Mouse (Mus musculus) intestine, embryonic 16.5 days (tissue): ENCODE results near the gene Tubg1. TPM values are rescaled to one million over a fixed set of nuclear protein-coding genes. Genes with fewer than 3 reads are reported as not detected.

Experiments
- ATAC-seq: fragments of 200-750 bp; cut with Nextera tagmentation; 2 replicates; pipeline ENCODE4 v1.8.0; 2017; ENCODE audit warnings: moderate TSS enrichment, moderate library complexity
- H3K27ac ChIP-seq: fragments of 300-500 bp; sonication (generic); 2 replicates; pipeline ENCODE4 v1.5.1; 2014; ENCODE audit warnings: mild to moderate bottlenecking, low read length
- H3K27me3 ChIP-seq: fragments of 300-500 bp; sonication (generic); replicated peaks from 2 replicates; pipeline ENCODE4 v1.6.1; 2014; ENCODE audit warnings: low read length, control low read depth, mixed read lengths; ENCODE audit not compliant: control insufficient read depth, insufficient read depth
- H3K36me3 ChIP-seq: fragments of 300-500 bp; sonication (generic); 2 replicates; pipeline ENCODE4 v1.6.1; 2014; ENCODE audit warnings: low read length, control low read depth; ENCODE audit not compliant: control insufficient read depth, insufficient read depth
- H3K4me1 ChIP-seq: fragments of 300-500 bp; sonication (generic); 2 replicates; pipeline ENCODE4 v1.6.1; 2014; ENCODE audit warnings: low read length, control low read depth, mixed read lengths; ENCODE audit not compliant: control insufficient read depth, insufficient read depth
- H3K4me2 ChIP-seq: fragments of 300-500 bp; sonication (generic); 2 replicates; pipeline ENCODE4 v1.6.1; 2014; ENCODE audit warnings: low read depth, low read length, control low read depth
- H3K4me3 ChIP-seq: fragments of 300-500 bp; sonication (generic); 2 replicates; pipeline ENCODE4 v1.5.1; 2014; ENCODE audit warnings: mild to moderate bottlenecking, low read length
- H3K9ac ChIP-seq: fragments of 300-500 bp; sonication (generic); 2 replicates; pipeline ENCODE4 v1.6.1; 2014; ENCODE audit warnings: low read depth, low read length
- H3K9me3 ChIP-seq: fragments of 300-500 bp; sonication (generic); 2 replicates; pipeline ENCODE4 v1.6.1; 2016; ENCODE audit warnings: low read length, control low read depth; ENCODE audit not compliant: control insufficient read depth
- WGBS: fragments of 180-500 bp; shearing (Covaris S2); extraction: QIAGEN DNeasy Blood & Tissue Kit; methylation state at CpG from one replicate; pipeline ENCODE4 v1.1.7; 2014; 5-methylcytosine and 5-hydroxymethylcytosine counted together
- polyA plus RNA-seq: library from polyadenylated mRNA; unstranded; fragments of >200 nt; fragmentation: Nextera tagmentation; extraction: Ambion mirVana; gene quantifications from 2 replicates; pipeline ENCODE4 v1.2.1, GENCODE M21; 2015

The Tubg1 gene
- polyA plus RNA-seq, 1 experiment from 2014 or later, result 56.3 TPM

DNA sequence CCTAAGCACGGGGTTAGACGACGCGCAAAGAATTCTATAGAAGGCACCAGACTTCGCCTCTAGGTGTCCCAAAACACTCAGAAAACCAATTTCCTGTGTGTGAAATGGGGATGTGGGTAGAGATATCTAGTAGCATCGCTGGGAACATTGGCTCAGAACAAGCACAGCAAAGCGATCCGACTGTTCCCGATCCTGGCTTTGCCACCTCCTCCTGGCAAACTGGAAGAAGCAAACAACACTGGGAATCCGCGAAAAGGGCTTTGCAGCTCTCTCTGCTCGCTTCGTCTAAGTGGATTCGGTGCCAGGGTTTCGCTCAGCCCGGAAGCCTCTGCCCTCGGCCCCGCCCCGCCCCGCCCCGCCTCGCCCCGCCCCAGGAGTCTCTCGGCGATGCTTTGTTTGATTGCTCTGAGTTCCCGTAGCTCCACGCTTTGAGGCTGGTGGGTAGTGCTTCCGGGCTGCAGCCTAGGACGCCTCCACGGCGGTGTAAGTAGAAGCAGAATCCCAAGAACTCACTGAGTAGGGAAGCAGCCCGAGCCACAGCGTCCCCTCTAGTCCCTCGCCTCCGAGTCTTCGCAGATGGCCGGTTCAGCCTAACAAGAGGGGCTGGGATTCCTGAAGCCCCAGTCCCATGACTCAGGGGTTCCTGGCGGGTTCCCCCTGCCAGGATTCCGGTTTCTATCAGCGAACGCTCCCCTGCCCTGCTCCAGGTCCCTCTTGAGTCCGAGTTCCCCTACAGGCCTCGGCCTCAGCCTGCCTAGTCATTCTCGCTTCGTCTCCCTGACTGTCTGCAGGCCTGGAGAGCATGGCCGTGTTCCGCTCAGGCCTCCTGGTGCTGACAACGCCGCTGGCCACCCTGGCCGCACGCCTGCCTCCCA, 37.3 kb upstream of the Tubg1 start, which contains the start of gene Coasy:
Coasy (plus strand) TSS at position 358 of the 875 bp plus-strand sequence.
- H3K27me3 ChIP-seq, result peaks cover 33% of the 10 kb centered on the region
- H3K36me3 ChIP-seq, result no peaks in the 10 kb centered on the region; the same call in 1 of the 2 replicates
- under 1% methylated on average over 51 of the region's 51 CpGs for WGBS
- no peaks in the 10 kb centered on the region for H3K9me3 ChIP-seq
- peak; percentile 90 for ATAC-seq
- H3K9ac ChIP-seq, result peak within 1 kb of the TSS; percentile 93
- H3K4me1 ChIP-seq, result peaks cover 30% of the 10 kb centered on the region
- peak within 1 kb of the TSS; percentile 88 for H3K27ac ChIP-seq
- H3K4me2 ChIP-seq, result peak within 1 kb of the TSS; percentile 96
- peak within 1 kb of the TSS; percentile 89 for H3K4me3 ChIP-seq

DNA sequence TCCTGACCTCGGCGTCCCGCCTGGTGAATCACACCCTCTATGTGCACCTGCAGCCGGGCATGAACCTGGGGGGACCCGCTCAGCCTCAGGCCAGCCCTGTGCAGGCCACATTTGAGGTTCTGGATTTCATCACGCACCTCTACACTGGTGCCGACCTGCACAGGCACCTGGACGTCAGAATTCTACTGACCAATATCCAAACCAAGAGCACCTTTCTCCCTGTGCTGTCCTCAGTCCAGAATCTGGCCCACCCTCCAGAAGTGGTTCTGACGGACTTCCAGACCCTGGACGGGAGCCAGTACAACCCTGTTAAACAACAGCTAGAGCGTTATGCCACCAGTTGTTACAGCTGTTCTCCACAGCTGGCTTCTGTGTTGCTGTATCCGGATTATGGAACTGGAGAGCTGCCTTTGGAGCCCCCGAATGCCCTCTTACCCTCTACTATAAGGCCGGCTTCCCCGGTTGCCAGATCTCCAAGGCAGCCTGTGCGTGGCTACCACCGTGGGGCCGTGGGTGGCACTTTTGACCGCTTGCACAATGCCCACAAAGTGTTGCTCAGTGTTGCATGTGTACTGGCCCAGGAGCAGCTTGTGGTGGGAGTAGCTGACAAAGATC, 36.5 kb upstream of the Tubg1 start:
- Histone ChIP-seq H3K4me3 (peak overlapping the region; percentile 89), H3K27me3 (peaks cover 27% of the 10 kb centered on the region), H3K4me2 (peak overlapping the region; percentile 96), H3K9me3 (no peaks in the 10 kb centered on the region), H3K9ac (peak overlapping the region; percentile 93), H3K36me3 (no peaks in the 10 kb centered on the region; the same call in 1 of the 2 replicates), H3K4me1 (peaks cover 37% of the 10 kb centered on the region), H3K27ac (peak overlapping the region; percentile 88)
- 31% methylated on average over 19 of the region's 19 CpGs for WGBS
- no peak for ATAC-seq

GRCm38 (mm10) chr11:101084246-101084645, 35.5 kb upstream of the Tubg1 start:
- WGBS, result 83% methylated on average over 14 of the region's 14 CpGs
- H3K36me3 ChIP-seq, result peaks cover under 1% of the 10 kb centered on the region; the same call in 1 of the 2 replicates
- ATAC-seq, result no peak
- H3K27ac ChIP-seq, result no peak overlapping the region
- peaks cover 17% of the 10 kb centered on the region for H3K27me3 ChIP-seq
- H3K4me2 ChIP-seq, result no peak overlapping the region
- no peaks in the 10 kb centered on the region for H3K9me3 ChIP-seq
- 0 out of 2 replicates have a peak overlapping the region, but pooled peaks have one; percentile 2 for H3K9ac ChIP-seq
- H3K4me1 ChIP-seq, result peaks cover 38% of the 10 kb centered on the region
- no peak overlapping the region for H3K4me3 ChIP-seq

- Histone ChIP-seq H3K36me3 (peaks cover 6% of the 10 kb centered on the region; the same call in 1 of the 2 replicates), H3K4me2 (no peak overlapping the region), H3K9ac (no peak overlapping the region), H3K4me1 (peaks cover 35% of the 10 kb centered on the region), H3K27ac (no peak overlapping the region), H3K27me3 (peaks cover 11% of the 10 kb centered on the region), H3K4me3 (no peak overlapping the region), H3K9me3 (no peaks in the 10 kb centered on the region)
- 93% methylated on average over 12 of the region's 12 CpGs for WGBS
- no peak for ATAC-seq
These were observed 34.9 kb upstream of the Tubg1 start for GRCm38 (mm10) chr11:101084811-101085210.

- Histone ChIP-seq H3K9ac (peak overlapping the region; percentile 92; the same call in 1 of the 2 replicates), H3K4me3 (no peak overlapping the region), H3K27me3 (peaks cover 1% of the 10 kb centered on the region; the same call in 1 of the 2 replicates), H3K4me1 (peaks cover 35% of the 10 kb centered on the region), H3K27ac (peak overlapping the region; percentile 89; the same call in 1 of the 2 replicates), H3K36me3 (peaks cover 14% of the 10 kb centered on the region; the same call in 1 of the 2 replicates), H3K9me3 (no peaks in the 10 kb centered on the region), H3K4me2 (peak overlapping the region; percentile 87; the same call in 1 of the 2 replicates)
- ATAC-seq, result no peak
- 89% methylated on average over 18 of the region's 18 CpGs for WGBS
These were observed 34.0 kb upstream of the Tubg1 start for GRCm38 (mm10) chr11:101085617-101086322.

GRCm38 (mm10) chr11:101086323-101086674, 33.4 kb upstream of the Tubg1 start:
- peaks cover 19% of the 10 kb centered on the region for H3K36me3 ChIP-seq
- peaks cover 35% of the 10 kb centered on the region for H3K4me1 ChIP-seq
- peak overlapping the region; percentile 85 for H3K4me3 ChIP-seq
- H3K27ac ChIP-seq, result peak overlapping the region; percentile 89
- peak overlapping the region; percentile 87 for H3K4me2 ChIP-seq
- 75% methylated on average over 6 of the region's 6 CpGs for WGBS
- no peaks in the 10 kb centered on the region for H3K27me3 ChIP-seq
- ATAC-seq, result no peak
- no peaks in the 10 kb centered on the region for H3K9me3 ChIP-seq
- peak overlapping the region; percentile 92; the same call in 1 of the 2 replicates for H3K9ac ChIP-seq

DNA sequence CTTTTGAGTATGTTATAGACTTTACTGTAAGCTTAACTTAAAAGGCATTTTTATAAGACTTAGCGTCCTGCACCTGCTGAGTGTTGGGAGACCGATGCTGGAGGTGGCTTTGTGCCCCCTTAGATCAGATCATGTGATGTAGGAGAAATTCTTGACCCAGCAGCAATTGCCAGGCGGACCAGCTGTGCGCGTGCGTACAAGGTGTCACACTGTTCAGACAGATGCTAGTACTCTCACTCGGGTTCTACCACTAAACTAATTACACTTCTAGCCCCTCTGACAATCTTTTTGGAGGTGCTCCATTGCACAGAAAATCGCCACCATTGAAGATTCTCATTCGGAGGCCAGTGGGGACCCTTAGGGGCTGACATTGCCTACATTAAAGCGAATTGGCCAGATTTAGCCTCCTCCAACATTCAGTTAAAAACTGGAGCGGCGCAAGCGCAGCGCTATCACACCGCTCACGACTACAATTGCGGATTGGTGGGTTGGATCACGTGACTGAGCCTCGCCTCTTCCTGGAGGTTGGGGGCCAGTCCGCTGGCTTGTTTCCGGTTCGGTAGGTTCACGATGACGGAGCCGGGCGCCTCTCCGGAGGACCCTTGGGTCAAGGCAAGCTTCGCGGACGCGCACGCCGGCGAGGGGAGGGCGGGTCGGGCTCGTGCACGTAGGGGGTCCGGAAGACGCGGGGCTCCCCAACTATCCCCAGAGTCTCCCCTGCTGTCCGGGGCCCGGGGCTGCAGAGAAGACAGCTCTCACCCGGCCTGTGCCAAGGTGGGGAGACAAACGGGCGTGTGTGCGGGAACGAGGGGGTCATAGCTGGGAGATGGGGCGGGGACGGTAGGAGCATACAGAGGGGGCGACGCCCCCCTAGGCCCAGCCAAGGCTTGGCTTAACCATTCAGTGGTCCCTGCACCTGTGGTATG, 32.7 kb upstream of the Tubg1 start, which contains the start of gene Mlx:
Mlx (plus strand) TSS at position 522 of the 926 bp plus-strand sequence.
- WGBS, result 1% methylated on average over 52 of the region's 52 CpGs
- Histone ChIP-seq H3K4me2 (peak within 1 kb of the TSS; percentile 87), H3K27me3 (no peaks in the 10 kb centered on the region), H3K9me3 (no peaks in the 10 kb centered on the region), H3K4me1 (peaks cover 33% of the 10 kb centered on the region), H3K36me3 (peaks cover 20% of the 10 kb centered on the region), H3K27ac (peak within 1 kb of the TSS; percentile 89), H3K9ac (peak within 1 kb of the TSS; percentile 92), H3K4me3 (peak within 1 kb of the TSS; percentile 85)
- peak; percentile 85 for ATAC-seq

GRCm38 (mm10) chr11:101087682-101088055, 32.1 kb upstream of the Tubg1 start:
- ATAC-seq, result peak; percentile 17
- peaks cover 33% of the 10 kb centered on the region for H3K4me1 ChIP-seq
- WGBS, result 5% methylated on average over 8 of the region's 8 CpGs

More at GRCm38 (mm10) chr11:101087682-101088055, 32.1 kb upstream of the Tubg1 start:
- H3K27ac ChIP-seq, result peak overlapping the region; percentile 88
- peak overlapping the region; percentile 92 for H3K9ac ChIP-seq
- H3K27me3 ChIP-seq, result no peaks in the 10 kb centered on the region
- peaks cover 26% of the 10 kb centered on the region for H3K36me3 ChIP-seq
- peak overlapping the region; percentile 87 for H3K4me2 ChIP-seq
- H3K9me3 ChIP-seq, result no peaks in the 10 kb centered on the region
- peak overlapping the region; percentile 85 for H3K4me3 ChIP-seq
